Mouse (Mus musculus) liver, postnatal 0 days (tissue): ENCODE measurements around the gene Kcnj8.
A peak's percentile ranks its signal among the peaks of the same experiment; 100 is the strongest.

Source experiments
- CTCF ChIP-seq: sonication (generic); IDR thresholded peaks from 2 replicates; pipeline ENCODE4 v1.5.1; 2016; ENCODE audit warnings: antibody characterized with exemption, low read depth
- EP300 ChIP-seq: IDR thresholded peaks from 2 replicates; pipeline ENCODE4 v1.6.1; 2016; ENCODE audit warnings: antibody characterized with exemption, low read depth, mild to moderate bottlenecking

- TF ChIP-seq CTCF (no peak), EP300 (peak; percentile 44; the same call in 1 of the 2 replicates)
Measured at GRCm38 (mm10) chr6:142614324-142614723, 42.9 kb upstream of the Kcnj8 start.
